Mouse (Mus musculus) C2C12 (cell line): ENCODE results near the gene Ankrd13a.

Experiments used
- CTCF ChIP-seq: IDR thresholded peaks from one replicate; pipeline ENCODE4 v1.5.1; 2011; ENCODE audit not compliant: control insufficient read depth, insufficient read depth, insufficient read length
- MAX ChIP-seq: IDR thresholded peaks from one replicate; pipeline ENCODE4 v1.6.1; 2011; ENCODE audit warnings: mild to moderate bottlenecking, control low read depth

DNA sequence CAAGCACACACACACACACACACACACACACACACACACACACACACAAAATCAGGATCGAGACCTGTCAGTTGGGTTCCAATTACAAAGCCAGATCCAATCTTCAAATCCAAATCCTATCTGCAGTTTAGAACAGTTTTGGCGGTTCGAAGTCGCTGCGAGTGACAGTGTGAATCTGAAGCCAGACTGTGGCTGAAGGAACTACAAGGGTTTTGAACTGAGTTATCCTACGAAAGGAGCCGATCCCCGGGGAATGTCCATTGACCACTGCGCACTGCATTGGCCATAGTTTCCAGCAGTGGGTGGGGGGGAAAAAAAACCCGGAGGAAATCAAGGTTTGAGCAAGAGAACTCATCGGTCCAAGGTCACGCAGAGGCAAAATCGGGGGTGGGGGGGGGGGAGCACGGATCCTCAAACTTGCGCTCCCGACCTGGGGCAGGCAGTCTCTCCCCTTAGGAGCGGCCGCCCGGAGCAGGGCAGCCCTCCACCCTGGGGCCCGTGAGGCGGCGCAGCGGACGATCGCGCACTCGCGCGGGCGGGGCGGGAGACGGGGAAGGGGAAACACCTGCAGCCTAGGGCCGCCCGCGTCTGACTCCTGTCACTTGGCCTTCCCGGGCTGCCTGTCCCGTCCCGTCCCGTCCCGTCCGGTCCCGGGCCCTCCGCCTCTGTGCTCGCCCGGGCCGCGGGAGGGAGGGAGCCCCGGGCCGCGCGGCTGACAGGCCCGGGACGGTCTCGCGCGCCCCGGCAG lies 1.8 kb upstream of the Ankrd13a start:
- TF ChIP-seq CTCF (no peak), MAX (no peak)
